Mouse (Mus musculus) CH12.LX (cell line): ENCODE measurements around the gene Scd2.

Experiments used
- CTCF ChIP-seq, 2 experiments: IDR thresholded peaks in 1 of 2; conservative IDR thresholded peaks in 1 of 2; 2 replicates each; pipeline ENCODE4 v1.5.1; 2011 to 2012; ENCODE audit warnings: low read depth in 2 of 2, low read length in 2 of 2, improper control_type of control experiment in 1 of 2, inconsistent platforms in 1 of 2, mild to moderate bottlenecking in 1 of 2, moderate library complexity in 1 of 2
- MAX ChIP-seq: IDR thresholded peaks from 2 replicates; pipeline ENCODE4 v1.6.1; 2011; ENCODE audit warnings: low read length, improper control_type of control experiment
- POLR2A ChIP-seq: IDR thresholded peaks from 2 replicates; pipeline ENCODE4 v1.6.1; 2011; ENCODE audit warnings: low read depth, mild to moderate bottlenecking, improper control_type of control experiment, low read length
- POLR2AphosphoS2 ChIP-seq: IDR thresholded peaks from 2 replicates; pipeline ENCODE4 v1.6.1; 2011; ENCODE audit warnings: low read depth, low read length, improper control_type of control experiment

DNA sequence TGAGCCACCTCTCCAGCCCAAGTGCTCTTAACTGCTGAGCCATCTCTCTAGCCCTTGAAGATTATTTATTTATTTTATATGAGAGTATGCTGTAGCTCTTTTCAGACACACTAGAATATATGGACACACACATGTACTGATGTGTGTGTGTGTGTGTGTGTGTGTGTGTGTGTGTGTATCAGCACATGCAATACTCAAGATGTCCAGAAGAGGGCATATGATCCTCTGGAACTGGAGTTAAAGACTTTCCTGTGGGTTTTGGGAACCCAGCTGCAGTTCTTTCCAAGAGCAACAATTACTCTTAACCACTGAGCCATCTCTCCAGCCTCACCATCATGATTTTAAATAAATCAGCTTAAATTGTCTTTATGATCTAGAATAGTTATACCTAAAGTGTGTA lies 25.1 kb downstream of the Scd2 start:
- TF ChIP-seq MAX: no peak
- TF ChIP-seq CTCF (conservative IDR thresholded peaks at IDR 0.05 in 1 of 2, IDR thresholded peaks at IDR 0.05 in 1 of 2; ENCODE audit: low read depth in 2 of 2, low read length in 2 of 2): peak in 1 of 2 experiments; percentile 22; a peak in 1 of 4 replicates
- TF ChIP-seq POLR2A: no peak
- no peak for TF ChIP-seq POLR2AphosphoS2
